Mouse (Mus musculus) splenic B cell, adult 2 months (primary cell): ENCODE data around the gene Nmur1.
"Not testable (repeated sequence)": the region's sequence is repeated elsewhere in the genome, so short reads cannot be mapped to it uniquely, and the experiment has no call there.

ENCODE experiments used
- DNase-seq: peaks from one replicate; pipeline ENCODE4 v3.0.0-alpha.2; 2011; ENCODE audit warnings: low read depth, low spot score
- H3K27me3 ChIP-seq: 2 replicates; pipeline ENCODE4 v1.6.1; 2012; ENCODE audit warnings: mild to moderate bottlenecking, low read length, moderate library complexity, mixed read lengths; ENCODE audit not compliant: control insufficient read depth, poor library complexity, insufficient read depth, severe bottlenecking
- H3K36me3 ChIP-seq: 2 replicates; pipeline ENCODE4 v1.6.1; 2012; ENCODE audit warnings: mild to moderate bottlenecking, low read length, moderate library complexity, mixed read lengths; ENCODE audit not compliant: control insufficient read depth, poor library complexity, insufficient read depth, severe bottlenecking

The Nmur1 gene

GRCm38 (mm10) chr1:86426128-86426527 lies at the start of gene Nmur1, which contains the start of gene Tex44:
Nmur1 (minus strand) TSS chr1:86426228.
Tex44 (plus strand) TSS chr1:86426329.
- H3K36me3 ChIP-seq, result no peaks in the 10 kb centered on the region
- DNase-seq, result no peak
- no peaks in the 10 kb centered on the region for H3K27me3 ChIP-seq

GRCm38 (mm10) chr1:86473109-86473760 lies 47.2 kb upstream of the Nmur1 start:
- DNase-seq, result no peak
- no peaks in the 10 kb centered on the region for H3K27me3 ChIP-seq
- no peaks in the 10 kb centered on the region for H3K36me3 ChIP-seq

GRCm38 (mm10) chr1:86472197-86472952 lies 46.3 kb upstream of the Nmur1 start:
- H3K36me3 ChIP-seq, result no peaks in the 10 kb centered on the region
- H3K27me3 ChIP-seq, result no peaks in the 10 kb centered on the region
- no peak for DNase-seq

- peak; percentile 73 for DNase-seq
- H3K27me3 ChIP-seq, H3K36me3 ChIP-seq: not testable (repeated sequence)
Observed at GRCm38 (mm10) chr1:86471504-86471961, 45.5 kb upstream of the Nmur1 start.

- peak; percentile 77 for DNase-seq
- Histone ChIP-seq H3K36me3 (no peaks in the 10 kb centered on the region), H3K27me3 (no peaks in the 10 kb centered on the region)
Observed at GRCm38 (mm10) chr1:86470519-86471181, 44.6 kb upstream of the Nmur1 start.

- no peak for DNase-seq
- Histone ChIP-seq H3K36me3 (no peaks in the 10 kb centered on the region), H3K27me3 (no peaks in the 10 kb centered on the region)
Observed at GRCm38 (mm10) chr1:86469876-86470275, 43.8 kb upstream of the Nmur1 start.

GRCm38 (mm10) chr1:86467416-86467815 lies 41.4 kb upstream of the Nmur1 start:
- H3K27me3 ChIP-seq, result no peaks in the 10 kb centered on the region
- no peak for DNase-seq
- H3K36me3 ChIP-seq, result no peaks in the 10 kb centered on the region

GRCm38 (mm10) chr1:86464875-86465224 lies 38.8 kb upstream of the Nmur1 start:
- Histone ChIP-seq H3K27me3 (no peaks in the 10 kb centered on the region), H3K36me3 (no peaks in the 10 kb centered on the region)
- no peak for DNase-seq

- Histone ChIP-seq H3K27me3 (no peaks in the 10 kb centered on the region), H3K36me3 (no peaks in the 10 kb centered on the region)
- no peak for DNase-seq
Observed at GRCm38 (mm10) chr1:86464223-86464874, 38.3 kb upstream of the Nmur1 start.

GRCm38 (mm10) chr1:86459371-86459770 lies 33.3 kb upstream of the Nmur1 start:
- DNase-seq, result no peak
- Histone ChIP-seq H3K36me3 (no peaks in the 10 kb centered on the region), H3K27me3 (no peaks in the 10 kb centered on the region)

- no peaks in the 10 kb centered on the region for H3K27me3 ChIP-seq
- H3K36me3 ChIP-seq, result no peaks in the 10 kb centered on the region
- DNase-seq, result no peak
Observed at GRCm38 (mm10) chr1:86456892-86457581, 31.0 kb upstream of the Nmur1 start.

- Histone ChIP-seq H3K27me3 (no peaks in the 10 kb centered on the region), H3K36me3 (no peaks in the 10 kb centered on the region)
- no peak for DNase-seq
Observed at GRCm38 (mm10) chr1:86452713-86453112, 26.7 kb upstream of the Nmur1 start.

- H3K36me3 ChIP-seq, result no peaks in the 10 kb centered on the region
- no peak for DNase-seq
- no peaks in the 10 kb centered on the region for H3K27me3 ChIP-seq
Observed at GRCm38 (mm10) chr1:86449966-86450365, 23.9 kb upstream of the Nmur1 start.

GRCm38 (mm10) chr1:86448272-86448671 lies 22.2 kb upstream of the Nmur1 start:
- DNase-seq, result no peak
- no peaks in the 10 kb centered on the region for H3K27me3 ChIP-seq
- no peaks in the 10 kb centered on the region for H3K36me3 ChIP-seq
